Mouse (Mus musculus): ENCODE data around the gene Bcl2l13.

GRCm38 (mm10) chr6:120822307-120822928 lies 13.6 kb upstream of the Bcl2l13 start, which contains the start of gene Atp6v1e1:
- TF ChIP-seq CTCF (conservative IDR thresholded peaks at IDR 0.05; ENCODE audit: low read length) (no peak), NANOG (IDR thresholded peaks at IDR 0.05; ENCODE audit: borderline replicate concordance, low read length) (no peak)

Measured in E14TG2a.4 (cell line).